Mouse (Mus musculus): ENCODE results near the gene Zmym5. TPM values are rescaled to one million over a fixed set of nuclear protein-coding genes. Genes with fewer than 3 reads are reported as not detected.
A peak's percentile ranks its signal among the peaks of the same experiment; 100 is the strongest.

Zmym5 gene
- total and polyA plus RNA-seq, 2 experiments from 2014 or later, result 17.2 to 32.3 TPM

DNA sequence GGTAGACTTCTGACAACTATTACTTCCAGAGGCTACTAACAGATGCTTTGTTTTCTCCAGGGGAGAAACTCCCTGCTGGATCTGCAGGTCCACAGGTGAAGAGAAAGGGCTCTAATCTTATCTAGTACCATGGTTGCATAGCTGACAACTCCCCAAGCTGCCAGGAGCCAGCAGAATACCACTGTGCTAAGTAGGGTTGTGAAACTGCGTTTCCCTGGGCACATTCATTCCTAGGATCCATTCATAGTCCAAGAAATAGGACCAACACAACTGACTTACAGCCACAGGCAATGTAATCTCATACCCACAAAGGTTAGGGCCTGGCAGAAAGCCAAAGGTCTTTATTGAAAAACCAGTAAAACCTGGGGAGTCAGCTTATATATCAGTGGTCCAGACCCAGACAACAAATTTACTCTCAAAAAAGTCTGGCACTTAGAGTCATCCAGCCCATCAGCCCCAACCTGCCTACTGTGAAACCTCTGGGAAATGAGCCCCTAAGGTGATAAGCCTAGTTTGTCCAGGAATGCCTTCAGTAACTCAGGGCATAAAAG, 21.1 kb upstream of the Zmym5 start:
- Histone ChIP-seq H3K4me2 (ENCODE audit: low read depth, low read length, poor library complexity, severe bottlenecking) (no peak overlapping the region), H3K4me1 (ENCODE audit: insufficient read depth, low read length) (no peaks in the 10 kb centered on the region), H3K9me3 (ENCODE audit: low read length) (0 out of 2 replicates have a peak, but pooled peaks cover 4% of the 10 kb centered on the region), H3K9ac (replicated peaks; ENCODE audit: low read length, poor library complexity, severe bottlenecking) (no peak overlapping the region), H3K27me3 (ENCODE audit: insufficient read depth, low read length) (no peaks in the 10 kb centered on the region), H3K36me3 (ENCODE audit: insufficient read depth, low read length) (no peaks in the 10 kb centered on the region), H3K4me3 (ENCODE audit: low read depth, low read length) (no peak overlapping the region), H3K27ac (ENCODE audit: low read depth, low read length) (no peak overlapping the region)
- 89% methylated on average over 1 of the region's 1 CpGs for WGBS
- no peak for ATAC-seq (ENCODE audit: low FRiP score)
- TF ChIP-seq CTCF (IDR thresholded peaks at IDR 0.05), result no peak
- DNase-seq (ENCODE audit: low spot score), result no peak

DNA sequence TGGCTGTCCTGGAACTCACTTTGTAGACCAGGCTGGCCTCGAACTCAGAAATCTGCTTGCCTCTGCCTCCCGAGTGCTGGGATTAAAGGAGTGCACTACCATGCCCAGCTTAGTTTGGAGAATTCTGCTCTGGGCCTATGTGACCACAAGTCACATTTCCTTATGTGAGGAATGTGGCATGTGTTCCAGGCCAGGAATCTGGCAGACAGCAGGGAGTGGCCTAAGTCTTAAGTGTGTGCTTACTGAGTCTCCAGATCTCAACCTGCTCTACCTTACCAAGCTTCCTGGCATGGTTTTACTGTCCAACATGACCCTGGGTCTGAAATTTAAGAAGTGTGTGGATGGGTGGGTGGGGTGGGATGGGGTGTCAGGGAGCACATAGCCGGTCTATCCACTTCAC, 20.6 kb upstream of the Zmym5 start:
- DNase-seq (ENCODE audit: low spot score), result no peak
- H3K4me3 ChIP-seq (ENCODE audit: low read depth, low read length), result no peak overlapping the region
- ATAC-seq (ENCODE audit: low FRiP score), result no peak
- H3K4me2 ChIP-seq (ENCODE audit: low read depth, low read length, poor library complexity, severe bottlenecking), result no peak overlapping the region
- H3K4me1 ChIP-seq (ENCODE audit: insufficient read depth, low read length), result no peaks in the 10 kb centered on the region
- no peaks in the 10 kb centered on the region for H3K27me3 ChIP-seq (ENCODE audit: insufficient read depth, low read length)
- WGBS, result 98% methylated on average over 3 of the region's 3 CpGs
- no peak overlapping the region for H3K9ac ChIP-seq (replicated peaks; ENCODE audit: low read length, poor library complexity, severe bottlenecking)
- H3K9me3 ChIP-seq (ENCODE audit: low read length), result 0 out of 2 replicates have a peak, but pooled peaks cover 4% of the 10 kb centered on the region
- H3K27ac ChIP-seq (ENCODE audit: low read depth, low read length), result no peak overlapping the region
- H3K36me3 ChIP-seq (ENCODE audit: insufficient read depth, low read length), result no peaks in the 10 kb centered on the region
- no peak for TF ChIP-seq CTCF (IDR thresholded peaks at IDR 0.05)

DNA sequence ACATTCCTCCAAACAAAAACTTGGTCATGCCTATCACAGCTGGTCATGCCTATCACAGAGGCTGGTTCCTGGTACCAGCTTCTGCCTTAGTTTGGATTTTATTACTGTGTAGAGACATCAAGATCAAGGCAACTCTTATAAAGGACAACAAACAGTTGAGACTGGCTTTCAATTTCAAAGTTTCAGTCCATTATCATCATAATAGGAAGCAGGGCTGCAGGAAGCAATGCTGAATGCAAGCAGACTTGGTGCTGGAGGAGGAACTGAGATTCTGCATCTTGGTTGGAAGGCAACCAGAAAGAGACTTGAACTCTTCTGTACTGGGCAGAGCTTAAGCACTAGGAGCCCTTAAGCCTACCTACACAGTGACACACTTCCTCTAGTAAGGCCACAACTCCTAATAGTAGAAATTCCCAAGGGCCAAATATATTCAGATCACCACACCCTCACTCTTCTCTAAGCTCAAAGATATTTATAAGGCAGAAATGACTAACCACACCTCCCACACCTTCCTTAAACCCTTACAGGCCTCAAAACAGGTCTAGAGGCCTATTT, 19.1 kb upstream of the Zmym5 start:
- Histone ChIP-seq H3K4me2 (ENCODE audit: low read depth, low read length, poor library complexity, severe bottlenecking) (no peak overlapping the region), H3K9me3 (ENCODE audit: low read length) (0 out of 2 replicates have a peak, but pooled peaks cover 4% of the 10 kb centered on the region), H3K36me3 (ENCODE audit: insufficient read depth, low read length) (no peaks in the 10 kb centered on the region), H3K27me3 (ENCODE audit: insufficient read depth, low read length) (no peaks in the 10 kb centered on the region), H3K4me1 (ENCODE audit: insufficient read depth, low read length) (no peaks in the 10 kb centered on the region), H3K4me3 (ENCODE audit: low read depth, low read length) (no peak overlapping the region), H3K9ac (replicated peaks; ENCODE audit: low read length, poor library complexity, severe bottlenecking) (no peak overlapping the region), H3K27ac (ENCODE audit: low read depth, low read length) (no peak overlapping the region)
- no peak for TF ChIP-seq CTCF (IDR thresholded peaks at IDR 0.05)
- DNase-seq (ENCODE audit: low spot score), result no peak
- ATAC-seq (ENCODE audit: low FRiP score), result no peak

DNA sequence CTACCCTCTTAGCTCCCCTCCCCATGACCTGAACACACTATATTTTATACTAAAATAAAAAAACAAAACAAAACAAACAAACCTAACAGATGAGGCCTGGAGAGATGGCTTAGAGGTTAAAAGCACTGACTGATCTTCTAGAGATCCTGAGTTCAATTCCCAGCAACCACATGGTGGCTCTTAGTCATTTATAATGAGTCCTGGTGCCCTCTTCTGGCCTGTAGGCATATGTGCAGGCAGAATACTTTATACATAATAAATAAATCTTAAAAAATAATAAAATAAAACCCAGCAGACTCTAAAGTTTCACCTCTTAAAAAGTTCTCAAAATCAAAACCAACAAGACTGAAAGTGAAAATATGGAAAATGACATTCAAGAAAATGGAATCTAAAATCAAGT, 13.0 kb upstream of the Zmym5 start:
- no peak for ATAC-seq (ENCODE audit: low FRiP score)
- no peak for DNase-seq (ENCODE audit: low spot score)
- Histone ChIP-seq H3K36me3 (ENCODE audit: insufficient read depth, low read length) (no peaks in the 10 kb centered on the region), H3K9me3 (ENCODE audit: low read length) (peaks cover 4% of the 10 kb centered on the region; the same call in 1 of the 2 replicates), H3K4me1 (ENCODE audit: insufficient read depth, low read length) (no peaks in the 10 kb centered on the region), H3K4me2 (ENCODE audit: low read depth, low read length, poor library complexity, severe bottlenecking) (no peak overlapping the region), H3K27me3 (ENCODE audit: insufficient read depth, low read length) (no peaks in the 10 kb centered on the region), H3K4me3 (ENCODE audit: low read depth, low read length) (no peak overlapping the region), H3K27ac (ENCODE audit: low read depth, low read length) (no peak overlapping the region), H3K9ac (replicated peaks; ENCODE audit: low read length, poor library complexity, severe bottlenecking) (no peak overlapping the region)
- TF ChIP-seq CTCF (IDR thresholded peaks at IDR 0.05), result 0 out of 2 replicates have a peak, but pooled peaks have one; percentile 13

DNA sequence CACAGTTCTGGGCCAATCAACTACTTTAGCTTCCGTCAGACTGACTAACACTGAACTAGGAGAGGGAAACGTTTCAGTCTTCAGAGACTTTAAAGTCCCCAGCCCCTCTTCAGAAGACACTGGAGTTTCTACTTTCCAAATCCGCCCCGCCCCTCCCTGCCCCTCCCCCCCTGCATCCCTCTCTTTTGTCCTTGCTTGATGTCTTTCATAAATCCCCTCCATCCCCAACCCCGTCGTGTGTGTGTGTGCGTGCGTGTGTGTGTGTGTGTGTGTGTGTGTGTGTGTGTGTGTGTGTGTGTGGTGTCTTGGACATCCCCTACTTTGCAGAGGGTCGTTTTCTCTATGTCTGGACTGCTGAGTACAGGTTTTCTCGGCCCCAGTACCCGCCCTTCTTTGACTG, 6.1 kb upstream of the Zmym5 start:
- no peaks in the 10 kb centered on the region for H3K4me1 ChIP-seq (ENCODE audit: insufficient read depth, low read length)
- ATAC-seq (ENCODE audit: low FRiP score) (no peak), DNase-seq (ENCODE audit: low spot score) (no peak)
- no peak overlapping the region for H3K9ac ChIP-seq (replicated peaks; ENCODE audit: low read length, poor library complexity, severe bottlenecking)
- H3K36me3 ChIP-seq (ENCODE audit: insufficient read depth, low read length), result no peaks in the 10 kb centered on the region
- peaks cover 4% of the 10 kb centered on the region; the same call in 1 of the 2 replicates for H3K9me3 ChIP-seq (ENCODE audit: low read length)
- H3K27ac ChIP-seq (ENCODE audit: low read depth, low read length), result no peak overlapping the region
- no peak overlapping the region for H3K4me2 ChIP-seq (ENCODE audit: low read depth, low read length, poor library complexity, severe bottlenecking)
- WGBS, result 4% methylated on average over 9 of the region's 11 CpGs
- H3K4me3 ChIP-seq (ENCODE audit: low read depth, low read length), result no peak overlapping the region
- no peaks in the 10 kb centered on the region for H3K27me3 ChIP-seq (ENCODE audit: insufficient read depth, low read length)
- no peak for TF ChIP-seq CTCF (IDR thresholded peaks at IDR 0.05)

DNA sequence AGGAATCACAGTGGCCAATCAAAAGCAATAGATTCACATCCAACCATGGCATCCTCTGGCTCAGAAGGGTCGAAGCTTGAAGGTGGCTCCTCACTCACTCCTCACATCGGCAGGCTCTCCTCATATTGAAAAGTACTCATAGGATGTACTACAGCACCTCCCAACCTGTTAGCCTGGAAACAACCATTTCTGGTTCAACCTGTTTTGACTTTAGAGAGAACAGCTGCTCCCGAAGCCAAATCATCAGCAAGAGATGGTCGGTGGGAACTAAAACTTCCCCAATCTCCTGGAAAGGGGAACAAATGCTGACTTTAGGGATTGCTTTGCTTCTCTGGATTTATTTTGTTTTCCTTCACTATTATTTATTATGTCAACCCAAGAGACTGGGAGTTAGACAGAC, 5.6 kb upstream of the Zmym5 start:
- 83% methylated on average over 4 of the region's 4 CpGs for WGBS
- no peak overlapping the region for H3K27ac ChIP-seq (ENCODE audit: low read depth, low read length)
- no peaks in the 10 kb centered on the region for H3K27me3 ChIP-seq (ENCODE audit: insufficient read depth, low read length)
- H3K9me3 ChIP-seq (ENCODE audit: low read length), result peaks cover 4% of the 10 kb centered on the region; the same call in 1 of the 2 replicates
- no peak overlapping the region for H3K9ac ChIP-seq (replicated peaks; ENCODE audit: low read length, poor library complexity, severe bottlenecking)
- ATAC-seq (ENCODE audit: low FRiP score) (no peak), DNase-seq (ENCODE audit: low spot score) (no peak)
- no peaks in the 10 kb centered on the region for H3K36me3 ChIP-seq (ENCODE audit: insufficient read depth, low read length)
- no peak overlapping the region for H3K4me3 ChIP-seq (ENCODE audit: low read depth, low read length)
- no peaks in the 10 kb centered on the region for H3K4me1 ChIP-seq (ENCODE audit: insufficient read depth, low read length)
- TF ChIP-seq CTCF (IDR thresholded peaks at IDR 0.05), result no peak
- no peak overlapping the region for H3K4me2 ChIP-seq (ENCODE audit: low read depth, low read length, poor library complexity, severe bottlenecking)
